Mouse (Mus musculus): Measurements from ENCODE around the gene Aldoc.

GRCm38 (mm10) chr11:78313662-78314061 lies 9.1 kb upstream of the Aldoc start:
- TF ChIP-seq ZNF384 (IDR thresholded peaks at IDR 0.05; ENCODE audit: low read depth, low read length) (no peak), MAFK (IDR thresholded peaks at IDR 0.05; ENCODE audit: insufficient read depth, low read depth, low read length) (no peak)

Data from ES-E14 (cell line).